Mouse (Mus musculus) cerebellum, adult 2 months (tissue): ENCODE results near the gene Agap1. TPM values are rescaled to one million over a fixed set of nuclear protein-coding genes. Genes with fewer than 3 reads are reported as not detected.

Source experiments
- DNase-seq, 2 experiments: peaks; one replicate each; pipeline ENCODE4 v3.0.0; 2021
- H3K27ac ChIP-seq: fragments of 200-500 bp; 2 replicates; pipeline ENCODE4 v1.5.1; 2012; ENCODE audit warnings: low read length, control low read depth, inconsistent platforms; ENCODE audit not compliant: insufficient read depth
- H3K27me3 ChIP-seq: fragments of 200-500 bp; 2 replicates; pipeline ENCODE4 v1.6.1; 2012; ENCODE audit warnings: inconsistent platforms, mild to moderate bottlenecking, low read length, moderate library complexity; ENCODE audit not compliant: control insufficient read depth, insufficient read depth
- H3K4me1 ChIP-seq: fragments of 200-500 bp; 2 replicates; pipeline ENCODE4 v1.6.1; 2011; ENCODE audit warnings: low read length; ENCODE audit not compliant: control insufficient read depth, insufficient read depth
- H3K4me3 ChIP-seq: fragments of 200-500 bp; replicated peaks from 2 replicates; pipeline ENCODE3; 2011; ENCODE audit warnings: mild to moderate bottlenecking, low read depth, low read length, control low read depth; ENCODE audit not compliant: insufficient read depth
- CTCF ChIP-seq: fragments of 200-500 bp; IDR thresholded peaks from 2 replicates; pipeline ENCODE4 v1.5.1; 2011; ENCODE audit warnings: low read depth, mild to moderate bottlenecking, control low read depth, low read length, moderate library complexity, borderline replicate concordance; ENCODE audit not compliant: insufficient read depth
- POLR2A ChIP-seq: fragments of 200-500 bp; IDR thresholded peaks from 2 replicates; pipeline ENCODE4 v1.6.1; 2011; ENCODE audit warnings: low read length, control low read depth, borderline replicate concordance; ENCODE audit not compliant: insufficient read depth
- WGBS: fragments of 180-500 bp; shearing (Covaris S2); methylation state at CpG from one replicate; pipeline ENCODE4 v1.1.7; 2018; 5-methylcytosine and 5-hydroxymethylcytosine counted together
- polyA plus RNA-seq: library from polyadenylated mRNA; depleted of rRNA; stranded (reverse); fragments of >200 nt; gene quantifications from 2 replicates; pipeline ENCODE4 v1.2.3, GENCODE M21; 2012

The Agap1 gene
- polyA plus RNA-seq, 1 experiment, result 82.9 TPM

- 91% methylated on average over 4 of the region's 4 CpGs for WGBS
- TF ChIP-seq CTCF (no peak), POLR2A (no peak)
- DNase-seq, result no peak
- H3K4me3 ChIP-seq, result no peak overlapping the region
- H3K27me3 ChIP-seq, result no peaks in the 10 kb centered on the region
- no peaks in the 10 kb centered on the region for H3K4me1 ChIP-seq
- H3K27ac ChIP-seq, result no peak overlapping the region
Observed at GRCm38 (mm10) chr1:89867847-89868246, 413.2 kb downstream of the Agap1 start.

- Histone ChIP-seq H3K4me1 (no peaks in the 10 kb centered on the region), H3K4me3 (no peak overlapping the region), H3K27ac (no peak overlapping the region), H3K27me3 (no peaks in the 10 kb centered on the region)
- WGBS, result 72% methylated on average over 12 of the region's 12 CpGs
- TF ChIP-seq CTCF (no peak), POLR2A (no peak)
- DNase-seq, result no peak
Observed at GRCm38 (mm10) chr1:89870134-89870905, 415.7 kb downstream of the Agap1 start.

- DNase-seq, result no peak
- TF ChIP-seq CTCF (no peak), POLR2A (no peak)
- Histone ChIP-seq H3K4me3 (no peak overlapping the region), H3K4me1 (no peaks in the 10 kb centered on the region), H3K27me3 (no peaks in the 10 kb centered on the region), H3K27ac (no peak overlapping the region)
- 68% methylated on average over 6 of the region's 6 CpGs for WGBS
Observed at GRCm38 (mm10) chr1:89870906-89871211, 416.3 kb downstream of the Agap1 start.

- Histone ChIP-seq H3K27me3 (no peaks in the 10 kb centered on the region), H3K27ac (no peak overlapping the region), H3K4me3 (no peak overlapping the region), H3K4me1 (peaks cover 18% of the 10 kb centered on the region)
- DNase-seq, result no peak
- 33% methylated on average over 5 of the region's 5 CpGs for WGBS
- TF ChIP-seq CTCF (no peak), POLR2A (no peak)
Observed at GRCm38 (mm10) chr1:89876346-89877072, 421.9 kb downstream of the Agap1 start.

GRCm38 (mm10) chr1:89878496-89878895 is 423.9 kb downstream of the Agap1 start:
- Histone ChIP-seq H3K4me1 (peaks cover 18% of the 10 kb centered on the region), H3K27ac (no peak overlapping the region), H3K4me3 (no peak overlapping the region), H3K27me3 (no peaks in the 10 kb centered on the region)
- WGBS, result 19% methylated on average over 11 of the region's 11 CpGs
- peak; percentile 37 to 62 for DNase-seq
- no peak for TF ChIP-seq POLR2A
- TF ChIP-seq CTCF, result no peak

- 76% methylated on average over 8 of the region's 8 CpGs for WGBS
- TF ChIP-seq POLR2A (no peak), CTCF (no peak)
- no peak for DNase-seq
- peaks cover 28% of the 10 kb centered on the region for H3K4me1 ChIP-seq
- no peaks in the 10 kb centered on the region for H3K27me3 ChIP-seq
- H3K27ac ChIP-seq, result no peak overlapping the region
- H3K4me3 ChIP-seq, result no peak overlapping the region
Observed at GRCm38 (mm10) chr1:89880193-89880592, 425.6 kb downstream of the Agap1 start.

- DNase-seq, result no peak
Observed at GRCm38 (mm10) chr1:89880834-89881233, 426.2 kb downstream of the Agap1 start.

GRCm38 (mm10) chr1:89884335-89884734 is 429.7 kb downstream of the Agap1 start:
- Histone ChIP-seq H3K4me3 (no peak overlapping the region), H3K4me1 (peaks cover 13% of the 10 kb centered on the region), H3K27ac (no peak overlapping the region), H3K27me3 (no peaks in the 10 kb centered on the region)
- no peak for DNase-seq
- TF ChIP-seq POLR2A, result no peak
- no peak for TF ChIP-seq CTCF
- WGBS, result 94% methylated on average over 8 of the region's 8 CpGs

More at GRCm38 (mm10) chr1:89880834-89881233, 426.2 kb downstream of the Agap1 start:
- Histone ChIP-seq H3K27ac (no peak overlapping the region), H3K27me3 (no peaks in the 10 kb centered on the region), H3K4me3 (no peak overlapping the region), H3K4me1 (peaks cover 28% of the 10 kb centered on the region)
- TF ChIP-seq CTCF, result no peak
- no peak for TF ChIP-seq POLR2A
- 61% methylated on average over 10 of the region's 10 CpGs for WGBS
